Mouse (Mus musculus) liver, postnatal 0 days (tissue): ENCODE data around the gene Chrm3.

Experiments used
- CTCF ChIP-seq: sonication (generic); IDR thresholded peaks from 2 replicates; pipeline ENCODE4 v1.5.1; 2016; ENCODE audit warnings: antibody characterized with exemption, low read depth
- EP300 ChIP-seq: IDR thresholded peaks from 2 replicates; pipeline ENCODE4 v1.6.1; 2016; ENCODE audit warnings: antibody characterized with exemption, low read depth, mild to moderate bottlenecking

- TF ChIP-seq CTCF (no peak), EP300 (no peak)
Measured at GRCm38 (mm10) chr13:9952619-9953018, 408.0 kb downstream of the Chrm3 start.
